Mouse (Mus musculus): ENCODE measurements at regions not wholly inside any gene's neighbourhood (a gene's known extent, or its start where the extent isn't known, plus 50 kb on each side); places are given as distances from the start of the nearest gene placed in this dataset.

DNA sequence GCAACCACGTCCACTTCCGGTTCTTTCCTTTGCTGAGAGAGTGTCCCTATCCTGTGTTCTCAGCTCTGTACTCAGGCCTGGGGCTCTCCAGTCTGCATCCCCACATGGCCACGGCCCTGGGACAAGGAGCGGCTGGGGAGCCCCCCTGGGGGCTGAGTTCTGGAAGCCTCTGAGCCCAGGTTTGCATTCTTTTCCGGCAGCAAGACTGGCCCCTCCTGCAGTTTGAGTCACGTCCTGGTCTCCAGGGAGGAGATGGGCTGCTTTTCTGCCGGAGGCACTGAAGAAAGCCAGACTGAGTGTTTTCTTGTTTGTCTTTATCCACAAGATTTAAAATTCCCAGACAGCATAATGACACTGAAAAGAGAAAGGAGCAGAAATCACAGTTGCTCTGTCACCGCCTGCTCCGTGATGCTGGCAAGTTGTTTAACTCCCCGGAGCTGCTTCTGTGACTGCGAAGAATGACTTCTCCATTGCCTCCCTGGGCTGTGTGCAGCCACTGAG is 108.7 kb upstream of the Atp1a1 start:
- TF ChIP-seq CTCF (IDR thresholded peaks at IDR 0.05; ENCODE audit: extremely low read depth, insufficient read depth, low read length) (no peak), POLR2A (IDR thresholded peaks at IDR 0.05; ENCODE audit: extremely low read depth, insufficient read depth, low read length) (no peak)
